Mouse (Mus musculus): ENCODE measurements around the gene Tsen2. TPM values are rescaled to one million over a fixed set of nuclear protein-coding genes. Genes with fewer than 3 reads are reported as not detected.

Tsen2 gene
- polyA plus RNA-seq, 1 experiment, result 5.0 TPM

DNA sequence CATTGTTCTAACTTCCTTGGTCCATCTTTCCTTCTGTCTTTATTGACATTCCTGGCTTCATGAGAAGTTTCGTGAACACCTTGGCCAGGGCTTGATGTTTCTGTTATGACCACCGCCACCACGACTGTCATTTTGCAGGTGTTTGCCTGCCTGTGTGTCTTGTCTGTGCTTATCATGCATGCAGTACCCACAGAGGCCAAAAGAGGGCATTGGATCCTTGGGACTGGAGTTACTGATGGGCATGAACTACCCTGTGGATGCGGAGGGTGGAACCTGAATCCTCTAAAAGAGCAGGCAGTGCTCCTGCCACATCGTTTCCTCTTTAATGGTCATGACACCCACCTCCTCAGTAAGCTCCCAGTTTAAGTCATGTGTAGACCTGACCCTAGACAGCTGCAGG lies 1.8 kb downstream of the Tsen2 start:
- Histone ChIP-seq H3K4me1 (ENCODE audit: control insufficient read depth, insufficient read depth, low read length) (no peaks in the 10 kb centered on the region; the same call in 1 of the 2 replicates), H3K4me3 (replicated peaks; ENCODE audit: control insufficient read depth, low read depth, low read length) (no peak overlapping the region), H3K27ac (ENCODE audit: control insufficient read depth, insufficient read depth, low read depth, low read length, poor library complexity) (no peak overlapping the region)
- 78% methylated on average over 5 of the region's 5 CpGs for WGBS
- TF ChIP-seq POLR2A (IDR thresholded peaks at IDR 0.05; ENCODE audit: borderline replicate concordance, control insufficient read depth, low read depth, low read length) (no peak), CTCF (IDR thresholded peaks at IDR 0.05; ENCODE audit: control insufficient read depth, insufficient read depth, low read length) (peak; percentile 53)

DNA sequence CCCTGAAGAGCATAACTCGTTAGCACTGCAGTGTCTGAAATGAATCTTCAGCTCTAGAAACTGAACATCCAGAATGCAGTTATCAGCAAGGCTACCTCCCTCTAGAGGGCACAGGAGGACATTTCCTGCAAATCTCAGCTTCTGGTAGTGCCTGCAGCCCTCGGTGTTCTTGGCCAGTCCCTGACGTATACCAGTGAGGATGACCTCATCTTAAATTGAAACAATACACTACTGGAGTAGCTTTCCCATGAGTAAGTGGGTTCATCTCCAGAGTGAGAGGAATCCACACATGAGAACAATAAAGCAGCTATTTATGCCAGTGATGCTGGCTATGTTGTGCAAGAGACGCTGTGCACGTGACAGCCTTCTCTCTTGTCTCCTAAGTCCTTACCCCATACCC lies 11.0 kb downstream of the Tsen2 start:
- Histone ChIP-seq H3K27ac (ENCODE audit: control insufficient read depth, insufficient read depth, low read depth, low read length, poor library complexity) (no peak overlapping the region), H3K4me1 (ENCODE audit: control insufficient read depth, insufficient read depth, low read length) (no peaks in the 10 kb centered on the region), H3K4me3 (replicated peaks; ENCODE audit: control insufficient read depth, low read depth, low read length) (no peak overlapping the region)
- 60% methylated on average over 5 of the region's 5 CpGs for WGBS
- TF ChIP-seq CTCF (IDR thresholded peaks at IDR 0.05; ENCODE audit: control insufficient read depth, insufficient read depth, low read length) (no peak), POLR2A (IDR thresholded peaks at IDR 0.05; ENCODE audit: borderline replicate concordance, control insufficient read depth, low read depth, low read length) (no peak)

GRCm38 (mm10) chr6:115558176-115558575 lies 13.7 kb downstream of the Tsen2 start:
- no peaks in the 10 kb centered on the region for H3K4me1 ChIP-seq (ENCODE audit: control insufficient read depth, insufficient read depth, low read length)
- no peak for TF ChIP-seq POLR2A (IDR thresholded peaks at IDR 0.05; ENCODE audit: borderline replicate concordance, control insufficient read depth, low read depth, low read length)
- 92% methylated on average over 2 of the region's 2 CpGs for WGBS
- H3K4me3 ChIP-seq (replicated peaks; ENCODE audit: control insufficient read depth, low read depth, low read length), result no peak overlapping the region
- no peak overlapping the region for H3K27ac ChIP-seq (ENCODE audit: control insufficient read depth, insufficient read depth, low read depth, low read length, poor library complexity)

- H3K27ac ChIP-seq (ENCODE audit: control insufficient read depth, insufficient read depth, low read depth, low read length, poor library complexity), result no peak overlapping the region
- H3K4me3 ChIP-seq (replicated peaks; ENCODE audit: control insufficient read depth, low read depth, low read length), result no peak overlapping the region
- no peaks in the 10 kb centered on the region for H3K4me1 ChIP-seq (ENCODE audit: control insufficient read depth, insufficient read depth, low read length)
- WGBS, result 83% methylated on average over 21 of the region's 21 CpGs
- TF ChIP-seq CTCF (IDR thresholded peaks at IDR 0.05; ENCODE audit: control insufficient read depth, insufficient read depth, low read length), result no peak
- TF ChIP-seq POLR2A (IDR thresholded peaks at IDR 0.05; ENCODE audit: borderline replicate concordance, control insufficient read depth, low read depth, low read length), result no peak
These were observed 15.5 kb downstream of the Tsen2 start for GRCm38 (mm10) chr6:115559651-115560632.

GRCm38 (mm10) chr6:115565479-115566045 lies 21.1 kb downstream of the Tsen2 start:
- Histone ChIP-seq H3K4me3 (replicated peaks; ENCODE audit: control insufficient read depth, low read depth, low read length) (no peak overlapping the region), H3K4me1 (ENCODE audit: control insufficient read depth, insufficient read depth, low read length) (no peaks in the 10 kb centered on the region), H3K27ac (ENCODE audit: control insufficient read depth, insufficient read depth, low read depth, low read length, poor library complexity) (no peak overlapping the region)
- 86% methylated on average over 6 of the region's 6 CpGs for WGBS
- no peak for TF ChIP-seq CTCF (IDR thresholded peaks at IDR 0.05; ENCODE audit: control insufficient read depth, insufficient read depth, low read length)
- TF ChIP-seq POLR2A (IDR thresholded peaks at IDR 0.05; ENCODE audit: borderline replicate concordance, control insufficient read depth, low read depth, low read length), result no peak

- H3K4me3 ChIP-seq (replicated peaks; ENCODE audit: control insufficient read depth, low read depth, low read length), result no peak overlapping the region
- TF ChIP-seq CTCF (IDR thresholded peaks at IDR 0.05; ENCODE audit: control insufficient read depth, insufficient read depth, low read length) (no peak), POLR2A (IDR thresholded peaks at IDR 0.05; ENCODE audit: borderline replicate concordance, control insufficient read depth, low read depth, low read length) (no peak)
- H3K4me1 ChIP-seq (ENCODE audit: control insufficient read depth, insufficient read depth, low read length), result no peaks in the 10 kb centered on the region
- no peak overlapping the region for H3K27ac ChIP-seq (ENCODE audit: control insufficient read depth, insufficient read depth, low read depth, low read length, poor library complexity)
- WGBS, result 88% methylated on average over 7 of the region's 7 CpGs
These were observed 29.7 kb downstream of the Tsen2 start for GRCm38 (mm10) chr6:115574171-115574570.

DNA sequence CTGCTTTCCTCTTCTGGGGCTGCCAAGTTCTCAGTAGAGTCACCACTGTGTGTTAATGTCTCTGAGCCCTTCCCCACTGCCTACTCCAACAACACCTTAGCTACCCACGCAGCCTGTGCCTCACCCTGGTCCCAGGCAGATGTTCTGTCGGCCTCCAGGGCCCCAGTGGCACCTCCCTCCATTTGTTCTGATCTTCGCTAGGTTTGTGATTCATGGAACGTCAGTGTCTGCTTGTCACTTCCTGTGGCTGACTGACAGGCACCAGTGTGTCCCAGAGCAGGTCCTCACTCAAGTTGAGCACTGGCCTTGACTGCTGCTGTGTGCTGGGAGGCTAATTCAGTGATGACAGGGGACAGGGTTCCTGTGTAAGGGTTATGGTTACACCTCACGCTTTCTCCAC lies 32.9 kb downstream of the Tsen2 start:
- Histone ChIP-seq H3K4me3 (replicated peaks; ENCODE audit: control insufficient read depth, low read depth, low read length) (no peak overlapping the region), H3K27ac (ENCODE audit: control insufficient read depth, insufficient read depth, low read depth, low read length, poor library complexity) (no peak overlapping the region), H3K4me1 (ENCODE audit: control insufficient read depth, insufficient read depth, low read length) (no peaks in the 10 kb centered on the region)
- 72% methylated on average over 5 of the region's 5 CpGs for WGBS
- TF ChIP-seq POLR2A (IDR thresholded peaks at IDR 0.05; ENCODE audit: borderline replicate concordance, control insufficient read depth, low read depth, low read length), result no peak

DNA sequence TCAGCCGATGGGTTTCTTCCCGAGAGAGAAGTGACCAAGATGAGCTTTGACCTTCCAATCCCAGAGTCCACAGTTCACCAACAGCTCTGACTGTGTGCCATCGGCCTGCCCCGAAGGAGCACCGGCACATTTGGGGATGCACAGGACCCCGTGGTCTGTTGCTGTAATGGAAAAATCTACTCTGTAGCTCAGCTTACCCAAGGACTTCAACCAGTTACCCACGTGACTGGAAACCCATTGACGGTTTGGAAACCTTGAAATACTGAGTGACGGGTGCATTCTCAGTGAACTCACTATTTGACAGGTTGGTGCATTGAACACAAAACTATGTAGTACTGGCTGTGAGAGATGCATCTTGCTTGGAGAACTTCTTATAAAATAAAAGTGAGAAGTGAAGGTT lies 33.5 kb downstream of the Tsen2 start:
- H3K4me3 ChIP-seq (replicated peaks; ENCODE audit: control insufficient read depth, low read depth, low read length), result no peak overlapping the region
- TF ChIP-seq CTCF (IDR thresholded peaks at IDR 0.05; ENCODE audit: control insufficient read depth, insufficient read depth, low read length) (no peak), POLR2A (IDR thresholded peaks at IDR 0.05; ENCODE audit: borderline replicate concordance, control insufficient read depth, low read depth, low read length) (no peak)
- no peaks in the 10 kb centered on the region for H3K4me1 ChIP-seq (ENCODE audit: control insufficient read depth, insufficient read depth, low read length)
- H3K27ac ChIP-seq (ENCODE audit: control insufficient read depth, insufficient read depth, low read depth, low read length, poor library complexity), result no peak overlapping the region
- 84% methylated on average over 9 of the region's 9 CpGs for WGBS

Measured in bone marrow, adult 2 months (tissue).